Mouse (Mus musculus) liver, embryonic 14.5 days (tissue): ENCODE measurements at regions not wholly inside any gene's neighbourhood (a gene's known extent, or its start where the extent isn't known, plus 50 kb on each side); places are given as distances from the start of the nearest gene placed in this dataset.

ENCODE experiments used
- CTCF ChIP-seq: IDR thresholded peaks from 2 replicates; pipeline ENCODE4 v1.5.1; 2016; ENCODE audit warnings: antibody characterized with exemption, low read depth, control low read depth
- EP300 ChIP-seq: IDR thresholded peaks from 2 replicates; pipeline ENCODE4 v1.6.1; 2016; ENCODE audit warnings: antibody characterized with exemption, low read depth

DNA sequence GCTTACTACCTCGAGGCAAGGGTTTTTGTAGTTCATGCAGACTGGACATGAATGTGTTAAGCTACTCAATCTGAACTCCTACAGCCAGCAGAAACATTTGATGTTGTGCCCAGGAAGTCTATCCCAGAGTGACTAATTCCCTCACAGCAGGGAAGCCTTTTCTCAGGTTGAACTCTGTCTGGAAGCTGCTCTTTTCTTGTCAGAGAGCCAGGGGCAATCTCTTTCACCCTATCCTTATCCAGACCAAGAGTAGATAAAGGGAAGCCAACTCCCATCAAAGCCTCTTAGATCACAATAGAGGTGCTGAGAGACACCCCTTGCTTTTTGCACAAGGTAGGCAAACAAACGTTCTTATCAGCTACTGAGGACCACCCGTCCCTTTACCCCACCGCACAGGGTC, 122.8 kb upstream of the Fggy start:
- TF ChIP-seq CTCF (no peak), EP300 (no peak)
